Mouse (Mus musculus): ENCODE measurements around the gene Pomt1. TPM values are rescaled to one million over a fixed set of nuclear protein-coding genes. Genes with fewer than 3 reads are reported as not detected.

Gene Pomt1
- polyA plus RNA-seq, 2 experiments: 22.9 to 36.4 TPM

- Histone ChIP-seq H3K4me1 (ENCODE audit: control insufficient read depth, insufficient read depth, low read length) (no peaks in the 10 kb centered on the region), H3K27me3 (ENCODE audit: control insufficient read depth, insufficient read depth, low read length) (no peaks in the 10 kb centered on the region), H3K27ac (replicated peaks; ENCODE audit: low read depth, low read length) (no peak overlapping the region), H3K36me3 (ENCODE audit: control insufficient read depth, insufficient read depth, low read length) (peaks cover 100% of the 10 kb centered on the region), H3K9me3 (ENCODE audit: control insufficient read depth, low read length) (no peaks in the 10 kb centered on the region), H3K4me3 (replicated peaks; ENCODE audit: low read length) (no peak overlapping the region), H3K9ac (ENCODE audit: low read depth, low read length, severe bottlenecking) (no peak overlapping the region), H3K4me2 (replicated peaks; ENCODE audit: low read depth, low read length, severe bottlenecking) (no peak overlapping the region)
- no peak for ATAC-seq (ENCODE audit: low FRiP score, low read depth)
- TF ChIP-seq POLR2A (IDR thresholded peaks at IDR 0.05; ENCODE audit: borderline replicate concordance, extremely low read depth, insufficient read depth, insufficient read length): no peak
- 95% methylated on average over 13 of the region's 13 CpGs for WGBS
- DNase-seq (ENCODE audit: low spot score): no peak
Observed at GRCm38 (mm10) chr2:32203853-32204252, 32.5 kb upstream of the Pomt1 start.

- Histone ChIP-seq H3K4me2 (replicated peaks; ENCODE audit: low read depth, low read length, severe bottlenecking) (no peak overlapping the region), H3K4me1 (ENCODE audit: control insufficient read depth, insufficient read depth, low read length) (no peaks in the 10 kb centered on the region)
- 94% methylated on average over 1 of the region's 1 CpGs for WGBS
Observed at GRCm38 (mm10) chr2:32207682-32208081, 28.7 kb upstream of the Pomt1 start.

GRCm38 (mm10) chr2:32211689-32212088 lies 24.7 kb upstream of the Pomt1 start:
- no peak overlapping the region for H3K9ac ChIP-seq (ENCODE audit: low read depth, low read length, severe bottlenecking)
- H3K9me3 ChIP-seq (ENCODE audit: control insufficient read depth, low read length): no peaks in the 10 kb centered on the region
- H3K36me3 ChIP-seq (ENCODE audit: control insufficient read depth, insufficient read depth, low read length): peaks cover 100% of the 10 kb centered on the region
- no peak overlapping the region for H3K4me2 ChIP-seq (replicated peaks; ENCODE audit: low read depth, low read length, severe bottlenecking)
- H3K27me3 ChIP-seq (ENCODE audit: control insufficient read depth, insufficient read depth, low read length): no peaks in the 10 kb centered on the region
- no peak for TF ChIP-seq POLR2A (IDR thresholded peaks at IDR 0.05; ENCODE audit: borderline replicate concordance, extremely low read depth, insufficient read depth, insufficient read length)
- no peaks in the 10 kb centered on the region for H3K4me1 ChIP-seq (ENCODE audit: control insufficient read depth, insufficient read depth, low read length)
- no peak overlapping the region for H3K4me3 ChIP-seq (replicated peaks; ENCODE audit: low read length)
- 94% methylated on average over 8 of the region's 8 CpGs for WGBS
- no peak overlapping the region for H3K27ac ChIP-seq (replicated peaks; ENCODE audit: low read depth, low read length)
- no peak for DNase-seq (ENCODE audit: low spot score)
- no peak for ATAC-seq (ENCODE audit: low FRiP score, low read depth)

More at GRCm38 (mm10) chr2:32207682-32208081, 28.7 kb upstream of the Pomt1 start:
- Histone ChIP-seq H3K27ac (replicated peaks; ENCODE audit: low read depth, low read length) (no peak overlapping the region), H3K36me3 (ENCODE audit: control insufficient read depth, insufficient read depth, low read length) (peaks cover 100% of the 10 kb centered on the region), H3K27me3 (ENCODE audit: control insufficient read depth, insufficient read depth, low read length) (no peaks in the 10 kb centered on the region), H3K9ac (ENCODE audit: low read depth, low read length, severe bottlenecking) (no peak overlapping the region), H3K4me3 (replicated peaks; ENCODE audit: low read length) (no peak overlapping the region), H3K9me3 (ENCODE audit: control insufficient read depth, low read length) (no peaks in the 10 kb centered on the region)
- ATAC-seq (ENCODE audit: low FRiP score, low read depth) (no peak), DNase-seq (ENCODE audit: low spot score) (no peak)
- no peak for TF ChIP-seq POLR2A (IDR thresholded peaks at IDR 0.05; ENCODE audit: borderline replicate concordance, extremely low read depth, insufficient read depth, insufficient read length)

- TF ChIP-seq POLR2A (IDR thresholded peaks at IDR 0.05; ENCODE audit: borderline replicate concordance, extremely low read depth, insufficient read depth, insufficient read length): no peak
- H3K4me1 ChIP-seq (ENCODE audit: control insufficient read depth, insufficient read depth, low read length): no peaks in the 10 kb centered on the region
- H3K27ac ChIP-seq (replicated peaks; ENCODE audit: low read depth, low read length): no peak overlapping the region
- no peak overlapping the region for H3K4me3 ChIP-seq (replicated peaks; ENCODE audit: low read length)
- DNase-seq (ENCODE audit: low spot score) (no peak), ATAC-seq (ENCODE audit: low FRiP score, low read depth) (no peak)
- H3K9me3 ChIP-seq (ENCODE audit: control insufficient read depth, low read length): no peaks in the 10 kb centered on the region
- peaks cover 100% of the 10 kb centered on the region for H3K36me3 ChIP-seq (ENCODE audit: control insufficient read depth, insufficient read depth, low read length)
- no peak overlapping the region for H3K9ac ChIP-seq (ENCODE audit: low read depth, low read length, severe bottlenecking)
- H3K4me2 ChIP-seq (replicated peaks; ENCODE audit: low read depth, low read length, severe bottlenecking): no peak overlapping the region
- WGBS: 74% methylated on average over 10 of the region's 10 CpGs
- H3K27me3 ChIP-seq (ENCODE audit: control insufficient read depth, insufficient read depth, low read length): no peaks in the 10 kb centered on the region
Observed at GRCm38 (mm10) chr2:32213000-32213399, 23.4 kb upstream of the Pomt1 start.

GRCm38 (mm10) chr2:32215576-32215975 lies 20.8 kb upstream of the Pomt1 start:
- H3K9me3 ChIP-seq (ENCODE audit: control insufficient read depth, low read length): no peaks in the 10 kb centered on the region
- no peak for ATAC-seq (ENCODE audit: low FRiP score, low read depth)
- H3K9ac ChIP-seq (ENCODE audit: low read depth, low read length, severe bottlenecking): no peak overlapping the region
- H3K4me3 ChIP-seq (replicated peaks; ENCODE audit: low read length): no peak overlapping the region
- no peaks in the 10 kb centered on the region for H3K4me1 ChIP-seq (ENCODE audit: control insufficient read depth, insufficient read depth, low read length)
- no peaks in the 10 kb centered on the region for H3K27me3 ChIP-seq (ENCODE audit: control insufficient read depth, insufficient read depth, low read length)
- TF ChIP-seq POLR2A (IDR thresholded peaks at IDR 0.05; ENCODE audit: borderline replicate concordance, extremely low read depth, insufficient read depth, insufficient read length): no peak
- H3K4me2 ChIP-seq (replicated peaks; ENCODE audit: low read depth, low read length, severe bottlenecking): no peak overlapping the region
- 95% methylated on average over 10 of the region's 10 CpGs for WGBS
- peaks cover 100% of the 10 kb centered on the region for H3K36me3 ChIP-seq (ENCODE audit: control insufficient read depth, insufficient read depth, low read length)
- no peak for DNase-seq (ENCODE audit: low spot score)
- H3K27ac ChIP-seq (replicated peaks; ENCODE audit: low read depth, low read length): no peak overlapping the region

- Histone ChIP-seq H3K4me3 (replicated peaks; ENCODE audit: low read length) (no peak overlapping the region), H3K9me3 (ENCODE audit: control insufficient read depth, low read length) (no peaks in the 10 kb centered on the region), H3K27ac (replicated peaks; ENCODE audit: low read depth, low read length) (no peak overlapping the region), H3K36me3 (ENCODE audit: control insufficient read depth, insufficient read depth, low read length) (peaks cover 100% of the 10 kb centered on the region), H3K4me2 (replicated peaks; ENCODE audit: low read depth, low read length, severe bottlenecking) (no peak overlapping the region), H3K27me3 (ENCODE audit: control insufficient read depth, insufficient read depth, low read length) (no peaks in the 10 kb centered on the region), H3K4me1 (ENCODE audit: control insufficient read depth, insufficient read depth, low read length) (no peaks in the 10 kb centered on the region), H3K9ac (ENCODE audit: low read depth, low read length, severe bottlenecking) (no peak overlapping the region)
- TF ChIP-seq POLR2A (IDR thresholded peaks at IDR 0.05; ENCODE audit: borderline replicate concordance, extremely low read depth, insufficient read depth, insufficient read length): no peak
- DNase-seq (ENCODE audit: low spot score) (no peak), ATAC-seq (ENCODE audit: low FRiP score, low read depth) (no peak)
- WGBS: 89% methylated on average over 10 of the region's 10 CpGs
Observed at GRCm38 (mm10) chr2:32216506-32216905, 19.9 kb upstream of the Pomt1 start.

All from limb, embryonic 14.5 days (tissue).